Mouse (Mus musculus) lung, adult 2 months (tissue): ENCODE results near the gene Lrrn2.

Experiments
- CTCF ChIP-seq: fragments of 200-500 bp; IDR thresholded peaks from 2 replicates; pipeline ENCODE4 v1.5.1; 2011; ENCODE audit warnings: mild to moderate bottlenecking, low read length, control low read depth; ENCODE audit not compliant: insufficient read depth
- POLR2A ChIP-seq: fragments of 200-500 bp; IDR thresholded peaks from 2 replicates; pipeline ENCODE4 v1.6.1; 2011; ENCODE audit warnings: low read depth, mild to moderate bottlenecking, control low read depth, low read length, borderline replicate concordance; ENCODE audit errors: extremely low read depth

DNA sequence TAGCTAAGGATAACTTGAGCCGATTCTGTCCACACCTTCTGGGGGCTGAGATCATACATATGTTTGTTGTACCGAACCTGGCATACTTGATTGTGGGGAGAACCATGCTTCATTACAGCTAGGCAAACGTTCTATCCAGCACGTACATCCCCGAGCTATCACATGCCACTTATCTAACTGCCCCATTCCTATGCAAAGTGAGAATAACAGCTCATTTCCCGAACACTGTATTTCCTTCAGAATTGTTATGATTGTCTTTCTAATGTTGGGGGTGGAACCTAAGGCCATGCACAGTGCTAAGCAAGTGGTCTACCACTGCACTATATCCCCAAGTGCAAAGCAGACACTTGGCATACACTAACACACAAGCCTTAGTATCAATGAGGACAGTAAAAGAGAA is 101.2 kb downstream of the Lrrn2 start:
- TF ChIP-seq POLR2A (no peak), CTCF (no peak)
